Mouse (Mus musculus) cerebellum, postnatal 4 days (tissue): ENCODE data around the gene Prr11.
"Not testable (repeated sequence)": the region's sequence is repeated elsewhere in the genome, so short reads cannot be mapped to it uniquely, and the experiment has no call there.

ENCODE experiments used
- DNase-seq, 2 experiments: peaks; one replicate each; pipeline ENCODE4 v3.0.0; 2022; ENCODE audit warnings: low spot score in 2 of 2, mixed read lengths in 1 of 2

Gene Prr11

GRCm38 (mm10) chr11:87108409-87108754 is at the start of gene Prr11:
Prr11 (minus strand) TSS chr11:87108708.
- DNase-seq = no peak

DNA sequence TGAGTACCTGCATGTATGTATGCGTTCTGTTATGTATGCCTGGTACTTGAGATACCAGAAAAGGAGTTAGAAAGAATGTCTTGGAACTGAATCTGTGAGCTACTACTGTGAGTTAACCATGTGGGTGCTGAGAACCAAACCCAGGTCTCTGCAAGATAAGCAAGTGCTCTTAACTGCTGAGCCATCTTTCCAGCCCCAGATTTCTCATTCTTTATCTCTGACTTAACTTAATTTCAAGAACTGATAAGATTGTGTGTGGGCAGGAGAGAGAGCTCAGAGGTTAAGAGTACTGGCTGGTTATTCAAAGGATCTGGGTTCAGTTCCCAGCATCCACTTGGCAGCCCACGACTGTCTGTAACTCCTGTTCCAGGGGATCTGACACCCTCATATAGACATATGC is 49.5 kb upstream of the Prr11 start:
- no peak for DNase-seq

GRCm38 (mm10) chr11:87136233-87136632 is 27.7 kb upstream of the Prr11 start:
- DNase-seq = no peak

DNA sequence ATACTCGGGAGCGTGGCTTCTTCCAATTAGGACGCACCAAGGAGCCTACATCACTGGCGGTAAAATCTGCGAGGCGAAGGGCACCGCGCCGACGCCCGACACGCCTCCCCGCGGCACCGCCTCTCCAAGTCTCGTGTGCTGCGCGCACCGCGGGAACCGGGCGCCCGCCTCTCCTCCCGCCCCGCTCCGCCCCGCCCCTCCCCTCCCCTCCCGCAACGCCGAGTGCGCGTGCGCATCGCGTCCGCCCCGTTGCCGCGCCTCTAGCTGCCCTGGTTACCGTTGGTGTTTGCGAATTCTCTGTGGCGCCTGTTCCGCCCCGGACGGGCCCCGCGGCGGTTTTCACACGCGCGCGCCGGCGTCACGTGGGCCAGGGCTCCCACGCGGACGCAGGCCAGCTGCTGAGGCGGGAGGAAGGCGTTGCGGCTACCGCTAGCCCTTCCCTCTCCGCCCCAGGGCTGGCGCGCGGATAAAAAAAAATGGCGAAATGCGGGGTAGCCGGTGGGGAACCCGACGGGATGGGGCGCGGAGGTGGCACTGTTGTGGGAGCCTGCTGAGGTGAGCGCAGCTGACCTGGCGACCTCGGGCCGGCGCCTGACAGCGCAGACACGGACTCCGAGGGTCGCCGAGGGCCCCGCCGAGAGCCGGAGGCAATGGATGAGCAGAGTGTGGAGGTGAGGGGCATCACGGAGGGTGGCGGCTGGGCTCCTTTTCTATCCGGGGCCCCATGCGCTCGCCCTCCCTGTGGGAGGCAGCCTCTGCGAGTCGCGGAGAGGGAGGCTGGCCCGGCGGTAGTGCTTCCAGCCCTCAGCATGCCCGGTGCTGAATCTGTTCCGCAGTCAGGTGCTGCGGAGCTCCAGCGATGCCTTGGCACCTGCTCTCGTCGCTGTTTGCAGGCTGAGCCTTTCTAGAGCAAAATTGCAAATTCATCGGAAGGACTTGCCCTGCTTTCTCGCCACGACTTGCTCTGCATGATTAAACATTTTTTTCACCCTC is 18.6 kb upstream of the Prr11 start, which contains the start of gene Trim37:
Gene Trim37, plus strand, starts transcription at position 254 of the 993 bp plus-strand sequence.
- DNase-seq = peak; percentile 57 to 81

DNA sequence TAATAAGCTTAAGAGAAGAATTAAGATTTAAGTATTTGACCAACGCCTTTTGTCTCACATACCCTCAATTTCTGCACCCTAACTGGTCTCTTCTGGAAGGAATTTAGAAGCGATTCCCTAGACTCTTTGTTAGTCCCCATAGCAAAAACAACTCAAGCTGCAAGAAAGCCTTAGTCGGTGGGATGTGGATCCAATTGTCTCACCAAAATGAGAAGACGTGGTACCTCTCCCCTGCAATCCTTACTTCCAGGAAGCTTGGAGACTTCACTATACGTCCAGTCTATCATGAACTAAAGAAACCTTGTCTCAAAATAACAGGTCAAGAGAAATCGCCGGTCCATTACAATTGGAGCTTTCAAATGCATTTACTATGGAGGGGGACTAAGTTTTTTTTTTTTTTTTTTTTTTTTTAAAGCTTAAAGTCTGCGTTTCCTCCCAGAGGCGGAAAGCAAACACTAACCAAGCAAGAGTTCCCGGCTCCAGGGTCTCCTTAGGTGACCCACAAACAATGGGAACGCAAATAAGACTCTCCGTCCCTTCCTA is 17.8 kb upstream of the Prr11 start:
- DNase-seq = no peak

DNA sequence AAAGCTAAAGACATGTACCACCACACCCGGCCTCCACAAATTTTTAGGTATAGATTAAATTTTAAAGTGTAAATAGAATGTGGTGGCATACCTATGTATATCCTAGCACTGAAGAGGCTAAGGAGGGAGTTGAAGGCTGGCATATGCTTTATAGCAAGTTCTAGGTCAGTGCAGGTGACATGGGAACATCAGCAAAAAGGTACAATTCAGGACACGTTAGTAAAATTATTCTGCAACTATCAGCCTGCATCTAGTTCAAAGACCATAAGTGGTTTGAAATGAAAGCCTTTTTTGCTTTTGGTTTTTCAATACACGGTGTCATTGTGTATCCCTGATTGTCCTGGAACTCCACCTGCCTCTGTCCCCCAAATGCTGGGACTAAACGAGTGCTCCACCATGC is 17.1 kb upstream of the Prr11 start:
- DNase-seq = no peak

GRCm38 (mm10) chr11:87121864-87122263 is 13.4 kb upstream of the Prr11 start:
- DNase-seq = no peak

GRCm38 (mm10) chr11:87110172-87110909 is 1.8 kb upstream of the Prr11 start:
- no peak for DNase-seq

- peak in 1 of 2 experiments; percentile 29 for DNase-seq
Observed at GRCm38 (mm10) chr11:87109519-87110171, 1.1 kb upstream of the Prr11 start.

DNA sequence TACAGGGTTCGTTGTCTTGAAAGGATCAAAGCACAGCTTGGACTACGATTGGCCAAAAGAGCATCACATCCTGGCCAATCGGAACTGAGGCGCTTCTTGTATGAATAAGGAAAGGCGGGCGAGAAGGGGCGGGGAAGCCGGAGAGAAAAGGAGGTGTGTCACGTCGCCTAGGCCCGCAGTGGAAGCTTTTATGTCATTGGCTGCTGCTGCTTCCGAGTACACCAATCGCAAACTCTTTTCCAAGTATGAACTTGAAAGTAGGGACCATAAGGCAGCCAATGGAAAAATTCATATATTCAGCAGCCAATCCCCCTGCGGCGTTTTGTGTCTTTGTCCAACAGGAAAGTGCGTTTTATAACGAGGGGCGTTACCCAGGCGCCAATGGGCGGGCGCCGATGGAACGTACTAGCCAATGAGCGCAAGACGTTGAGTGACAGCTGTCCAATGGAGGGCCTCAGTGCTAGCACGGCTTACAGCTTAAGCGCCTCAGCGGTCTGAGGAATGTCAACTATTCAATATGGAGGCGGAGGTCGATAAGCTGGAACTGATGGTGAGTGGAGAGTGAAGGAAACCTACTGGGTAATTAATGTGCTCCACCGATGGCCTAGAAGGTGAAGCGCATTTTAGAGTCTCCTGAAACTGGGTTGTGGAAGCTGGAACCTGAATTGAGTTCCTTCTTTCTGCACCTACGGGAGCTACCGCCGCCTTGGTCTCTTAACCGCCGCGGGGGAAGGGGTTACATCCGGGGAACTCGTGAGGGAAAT is 429 bp upstream of the Prr11 start, which contains the start of gene Ska2:
Gene Ska2, plus strand, starts transcription at position 480 of the 764 bp plus-strand sequence.
- DNase-seq = peak; percentile 92 to 98

DNA sequence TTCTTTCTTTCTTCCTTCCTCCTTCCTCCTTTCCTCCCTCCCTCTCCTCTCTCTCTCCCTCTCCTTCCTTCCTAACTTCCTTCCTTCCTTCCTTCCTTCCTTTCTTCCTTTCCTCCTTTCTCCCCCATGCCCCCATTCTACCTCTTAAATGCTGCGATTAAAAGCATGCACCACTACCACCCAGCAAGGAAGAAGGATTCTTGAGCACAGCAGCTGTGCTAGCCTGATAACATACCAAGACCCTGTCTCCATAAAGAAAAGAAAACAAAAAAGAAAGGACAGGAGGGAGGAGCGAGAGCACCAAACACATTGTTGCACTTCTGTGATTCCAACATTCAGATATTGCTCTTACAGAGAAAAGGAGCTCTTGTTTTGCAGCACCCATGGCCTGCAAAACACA is 21.4 kb downstream of the Prr11 start:
- DNase-seq = no peak

DNA sequence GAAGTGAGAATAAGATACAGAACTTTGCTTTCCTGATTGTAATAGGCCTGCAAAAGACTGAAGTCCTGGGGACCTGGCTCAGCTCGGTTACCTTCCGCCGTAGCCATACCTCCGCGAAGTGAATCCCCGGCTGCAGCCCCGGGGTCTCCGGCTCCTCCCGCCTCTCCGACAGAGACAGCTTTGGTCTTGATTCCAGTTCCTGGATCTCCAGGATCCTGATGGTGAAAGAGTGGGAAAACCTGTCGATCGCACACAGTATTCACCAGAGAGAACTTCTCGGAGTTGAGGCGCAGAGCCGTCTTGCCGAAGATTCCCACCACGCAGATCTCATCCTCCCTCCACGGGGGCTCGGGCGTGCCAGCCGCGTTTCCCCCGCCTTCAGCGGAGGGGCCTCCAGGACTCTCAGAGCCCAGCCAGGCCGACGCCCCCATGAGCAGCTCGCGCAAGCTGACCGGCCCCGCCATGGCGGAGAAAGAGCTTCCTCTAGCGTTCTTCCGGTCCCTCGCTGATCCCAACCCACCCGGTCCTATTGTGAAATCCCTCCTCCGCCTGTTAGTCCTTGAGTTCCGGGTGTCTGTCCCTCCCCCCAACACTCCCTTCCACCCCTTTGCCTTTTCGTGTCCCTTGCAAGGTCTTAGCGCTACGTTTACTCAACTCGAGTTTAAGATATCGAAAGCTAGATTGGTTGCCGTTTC is 22.1 kb downstream of the Prr11 start, which contains the start of gene Smg8:
Gene Smg8, minus strand, starts transcription at position 485 of the 695 bp plus-strand sequence.
- peak; percentile 36 to 71 for DNase-seq

DNA sequence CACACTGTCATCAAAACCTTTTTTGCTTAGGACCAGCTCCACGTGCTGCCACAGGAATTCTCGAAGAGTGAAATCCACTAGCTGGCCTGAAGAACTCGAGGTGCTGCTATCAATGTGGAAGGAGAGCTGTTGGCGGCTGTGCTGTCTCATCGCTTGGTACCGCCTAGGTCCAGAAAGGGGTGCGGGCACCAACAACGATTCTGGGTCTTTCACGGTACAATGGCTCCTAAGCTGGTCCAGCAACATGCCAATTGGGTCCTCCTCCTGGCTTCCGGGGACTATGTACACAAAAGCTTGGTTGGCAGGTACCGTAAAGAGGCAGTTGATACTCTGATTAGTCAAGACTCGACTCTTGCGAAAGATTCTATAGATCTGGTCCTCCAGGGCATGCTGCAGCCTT is 23.0 kb downstream of the Prr11 start:
- DNase-seq = no peak

DNA sequence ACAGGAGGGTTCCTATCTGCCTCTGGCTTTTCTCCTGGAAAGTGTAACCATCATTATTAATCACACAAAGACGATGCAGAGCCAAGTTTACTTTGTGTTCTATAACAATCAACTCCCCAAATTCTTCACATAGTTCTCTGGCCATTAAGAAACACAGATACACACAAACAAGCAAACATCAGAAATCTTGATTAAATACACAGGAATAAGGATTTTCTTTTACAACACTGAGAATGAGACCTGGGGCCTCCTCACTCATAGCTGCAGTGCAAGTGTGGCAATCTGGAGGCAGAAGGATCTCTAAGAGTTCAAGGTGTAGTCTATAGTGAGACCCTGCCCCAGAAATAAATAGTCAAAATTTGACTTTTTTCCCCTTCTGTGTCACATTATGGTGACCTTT is 24.8 kb downstream of the Prr11 start:
- no peak for DNase-seq

- DNase-seq = peak; percentile 76 to 92
Observed at GRCm38 (mm10) chr11:87073866-87074440, 34.6 kb downstream of the Prr11 start, which contains the start of gene Gdpd1. Gdpd1 (minus strand) TSS chr11:87074062.

DNA sequence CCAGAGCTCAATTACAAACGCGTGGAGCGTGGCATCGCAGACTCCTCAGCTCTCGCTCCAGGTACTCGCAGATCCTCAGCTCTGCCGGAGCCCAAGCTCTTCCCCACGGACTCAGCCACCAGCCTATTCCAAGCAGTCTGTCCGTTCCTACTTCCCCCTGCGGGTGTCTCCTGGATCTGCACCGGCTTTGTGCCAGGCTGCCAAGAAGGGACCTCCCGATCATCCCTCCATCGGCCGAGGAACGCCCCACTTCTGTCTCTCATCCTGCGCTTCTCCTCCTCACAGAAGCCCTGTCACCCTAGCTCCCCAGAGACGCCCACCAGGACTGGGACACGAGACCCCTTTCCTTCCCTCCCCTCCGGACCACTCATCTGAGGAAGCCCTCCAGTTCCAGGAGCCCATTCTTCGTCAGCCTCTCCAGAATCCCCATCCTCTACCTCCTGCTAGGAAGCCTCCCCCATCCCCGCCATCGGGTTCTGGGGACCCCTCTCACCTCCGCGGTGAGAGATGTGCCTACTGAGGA is 35.1 kb downstream of the Prr11 start:
- DNase-seq = peak; percentile 40 to 72

- no peak for DNase-seq
Observed at GRCm38 (mm10) chr11:87062087-87062486, 46.4 kb downstream of the Prr11 start.

DNA sequence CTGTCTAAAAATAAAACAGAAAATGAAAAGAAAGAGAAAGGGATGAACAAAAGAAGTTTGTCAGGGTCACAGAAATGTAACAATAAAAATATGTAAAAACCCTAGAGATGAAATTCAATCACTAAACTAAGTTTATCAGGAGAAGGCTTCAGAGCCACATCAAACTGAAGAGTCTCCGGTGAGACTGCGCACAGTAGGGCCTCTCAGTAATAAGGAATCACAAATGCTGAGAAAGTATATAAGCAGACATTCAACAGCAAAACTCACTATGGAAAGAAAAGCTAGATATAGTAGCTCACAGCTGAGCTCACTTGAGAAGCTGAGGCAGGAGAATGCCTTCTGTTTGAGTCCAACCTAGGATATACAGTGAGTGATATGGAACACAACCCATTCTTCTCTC is 48.1 kb downstream of the Prr11 start:
- DNase-seq = no peak

- no peak for DNase-seq
Observed at GRCm38 (mm10) chr11:87056286-87056685, 52.2 kb downstream of the Prr11 start.

- DNase-seq = not testable (repeated sequence)
Observed at GRCm38 (mm10) chr11:87048900-87049299, 59.6 kb downstream of the Prr11 start.
